Mouse (Mus musculus) intestine, embryonic 16.5 days (tissue): ENCODE data around the gene Gm20379. TPM values are rescaled to one million over a fixed set of nuclear protein-coding genes. Genes with fewer than 3 reads are reported as not detected.

Experiments
- ATAC-seq: fragments of 200-750 bp; cut with Nextera tagmentation; 2 replicates; pipeline ENCODE4 v1.8.0; 2017; ENCODE audit warnings: moderate TSS enrichment, moderate library complexity
- H3K27ac ChIP-seq: fragments of 300-500 bp; sonication (generic); 2 replicates; pipeline ENCODE4 v1.5.1; 2014; ENCODE audit warnings: mild to moderate bottlenecking, low read length
- H3K27me3 ChIP-seq: fragments of 300-500 bp; sonication (generic); replicated peaks from 2 replicates; pipeline ENCODE4 v1.6.1; 2014; ENCODE audit warnings: low read length, control low read depth, mixed read lengths; ENCODE audit not compliant: control insufficient read depth, insufficient read depth
- H3K36me3 ChIP-seq: fragments of 300-500 bp; sonication (generic); 2 replicates; pipeline ENCODE4 v1.6.1; 2014; ENCODE audit warnings: low read length, control low read depth; ENCODE audit not compliant: control insufficient read depth, insufficient read depth
- H3K4me1 ChIP-seq: fragments of 300-500 bp; sonication (generic); 2 replicates; pipeline ENCODE4 v1.6.1; 2014; ENCODE audit warnings: low read length, control low read depth, mixed read lengths; ENCODE audit not compliant: control insufficient read depth, insufficient read depth
- H3K4me2 ChIP-seq: fragments of 300-500 bp; sonication (generic); 2 replicates; pipeline ENCODE4 v1.6.1; 2014; ENCODE audit warnings: low read depth, low read length, control low read depth
- H3K4me3 ChIP-seq: fragments of 300-500 bp; sonication (generic); 2 replicates; pipeline ENCODE4 v1.5.1; 2014; ENCODE audit warnings: mild to moderate bottlenecking, low read length
- H3K9ac ChIP-seq: fragments of 300-500 bp; sonication (generic); 2 replicates; pipeline ENCODE4 v1.6.1; 2014; ENCODE audit warnings: low read depth, low read length
- H3K9me3 ChIP-seq: fragments of 300-500 bp; sonication (generic); 2 replicates; pipeline ENCODE4 v1.6.1; 2016; ENCODE audit warnings: low read length, control low read depth; ENCODE audit not compliant: control insufficient read depth
- WGBS: fragments of 180-500 bp; shearing (Covaris S2); extraction: QIAGEN DNeasy Blood & Tissue Kit; methylation state at CpG from one replicate; pipeline ENCODE4 v1.1.7; 2014; 5-methylcytosine and 5-hydroxymethylcytosine counted together
- polyA plus RNA-seq: library from polyadenylated mRNA; unstranded; fragments of >200 nt; fragmentation: Nextera tagmentation; extraction: Ambion mirVana; gene quantifications from 2 replicates; pipeline ENCODE4 v1.2.1, GENCODE M21; 2015

Gm20379 gene
- polyA plus RNA-seq = 0.40 and 0.65 TPM in 2 replicates

- H3K27me3 ChIP-seq = no peaks in the 10 kb centered on the region
- no peaks in the 10 kb centered on the region for H3K9me3 ChIP-seq
- WGBS = 95% methylated on average over 11 of the region's 11 CpGs
- no peak within 1 kb of the TSS for H3K27ac ChIP-seq
- H3K4me2 ChIP-seq = no peak within 1 kb of the TSS
- H3K4me3 ChIP-seq = no peak within 1 kb of the TSS
- ATAC-seq = no peak
- no peak within 1 kb of the TSS for H3K9ac ChIP-seq
- H3K36me3 ChIP-seq = peaks cover 3% of the 10 kb centered on the region
- no peaks in the 10 kb centered on the region for H3K4me1 ChIP-seq
These were observed at the start of gene Gm20379 for GRCm38 (mm10) chr13:92305680-92306079. Gene Gm20379, plus strand, starts transcription at chr13:92305980.

GRCm38 (mm10) chr13:92261329-92261728 is 44.5 kb upstream of the Gm20379 start:
- H3K9me3 ChIP-seq = no peaks in the 10 kb centered on the region
- 0 out of 2 replicates have a peak, but pooled peaks cover 7% of the 10 kb centered on the region for H3K36me3 ChIP-seq
- no peak overlapping the region for H3K4me3 ChIP-seq
- no peaks in the 10 kb centered on the region for H3K27me3 ChIP-seq
- no peak overlapping the region for H3K4me2 ChIP-seq
- no peak overlapping the region for H3K27ac ChIP-seq
- H3K9ac ChIP-seq = no peak overlapping the region
- 80% methylated on average over 5 of the region's 5 CpGs for WGBS
- no peaks in the 10 kb centered on the region for H3K4me1 ChIP-seq
- ATAC-seq = no peak

- no peak overlapping the region for H3K27ac ChIP-seq
- H3K27me3 ChIP-seq = no peaks in the 10 kb centered on the region
- 0 out of 2 replicates have a peak, but pooled peaks cover 7% of the 10 kb centered on the region for H3K36me3 ChIP-seq
- WGBS = 89% methylated on average over 6 of the region's 6 CpGs
- no peak overlapping the region for H3K9ac ChIP-seq
- no peak overlapping the region for H3K4me2 ChIP-seq
- H3K4me3 ChIP-seq = no peak overlapping the region
- H3K4me1 ChIP-seq = no peaks in the 10 kb centered on the region
- ATAC-seq = no peak
- no peaks in the 10 kb centered on the region for H3K9me3 ChIP-seq
These were observed 42.2 kb upstream of the Gm20379 start for GRCm38 (mm10) chr13:92263566-92263965.

- 84% methylated on average over 3 of the region's 3 CpGs for WGBS
- no peaks in the 10 kb centered on the region for H3K27me3 ChIP-seq
These were observed 38.7 kb upstream of the Gm20379 start for GRCm38 (mm10) chr13:92267076-92267475.

GRCm38 (mm10) chr13:92274274-92275198 is 31.2 kb upstream of the Gm20379 start:
- 51% methylated on average over 14 of the region's 14 CpGs for WGBS
- Histone ChIP-seq H3K9ac (no peak overlapping the region), H3K4me3 (no peak overlapping the region), H3K27me3 (no peaks in the 10 kb centered on the region), H3K36me3 (no peaks in the 10 kb centered on the region), H3K4me1 (peaks cover 5% of the 10 kb centered on the region; the same call in 1 of the 2 replicates), H3K4me2 (no peak overlapping the region), H3K9me3 (no peaks in the 10 kb centered on the region), H3K27ac (no peak overlapping the region)
- ATAC-seq = peak; percentile 65

More at GRCm38 (mm10) chr13:92267076-92267475, 38.7 kb upstream of the Gm20379 start:
- H3K36me3 ChIP-seq = 0 out of 2 replicates have a peak, but pooled peaks cover 2% of the 10 kb centered on the region
- H3K4me1 ChIP-seq = no peaks in the 10 kb centered on the region
- no peak overlapping the region for H3K27ac ChIP-seq
- no peak overlapping the region for H3K9ac ChIP-seq
- H3K4me3 ChIP-seq = no peak overlapping the region
- no peaks in the 10 kb centered on the region for H3K9me3 ChIP-seq
- ATAC-seq = no peak
- no peak overlapping the region for H3K4me2 ChIP-seq

- no peak overlapping the region for H3K9ac ChIP-seq
- peaks cover 5% of the 10 kb centered on the region; the same call in 1 of the 2 replicates for H3K4me1 ChIP-seq
- no peak for ATAC-seq
- H3K27ac ChIP-seq = no peak overlapping the region
- WGBS = 91% methylated on average over 9 of the region's 9 CpGs
- no peaks in the 10 kb centered on the region for H3K9me3 ChIP-seq
- no peak overlapping the region for H3K4me3 ChIP-seq
- H3K27me3 ChIP-seq = no peaks in the 10 kb centered on the region
- H3K4me2 ChIP-seq = no peak overlapping the region
- no peaks in the 10 kb centered on the region for H3K36me3 ChIP-seq
These were observed 30.5 kb upstream of the Gm20379 start for GRCm38 (mm10) chr13:92275292-92275691.

GRCm38 (mm10) chr13:92277027-92277426 is 28.8 kb upstream of the Gm20379 start:
- Histone ChIP-seq H3K4me3 (no peak overlapping the region), H3K36me3 (no peaks in the 10 kb centered on the region), H3K4me1 (peaks cover 5% of the 10 kb centered on the region; the same call in 1 of the 2 replicates), H3K27me3 (no peaks in the 10 kb centered on the region), H3K27ac (no peak overlapping the region), H3K4me2 (no peak overlapping the region), H3K9me3 (no peaks in the 10 kb centered on the region), H3K9ac (no peak overlapping the region)
- 86% methylated on average over 2 of the region's 2 CpGs for WGBS
- no peak for ATAC-seq

GRCm38 (mm10) chr13:92291605-92292004 is 14.2 kb upstream of the Gm20379 start:
- Histone ChIP-seq H3K9ac (no peak overlapping the region), H3K9me3 (no peaks in the 10 kb centered on the region), H3K4me1 (no peaks in the 10 kb centered on the region), H3K36me3 (no peaks in the 10 kb centered on the region), H3K4me2 (no peak overlapping the region), H3K27me3 (no peaks in the 10 kb centered on the region), H3K4me3 (no peak overlapping the region), H3K27ac (no peak overlapping the region)
- 55% methylated on average over 4 of the region's 4 CpGs for WGBS
- no peak for ATAC-seq

GRCm38 (mm10) chr13:92293883-92294282 is 11.9 kb upstream of the Gm20379 start:
- no peak for ATAC-seq
- no peak overlapping the region for H3K27ac ChIP-seq
- H3K9ac ChIP-seq = no peak overlapping the region
- H3K9me3 ChIP-seq = no peaks in the 10 kb centered on the region
- H3K27me3 ChIP-seq = no peaks in the 10 kb centered on the region
- no peak overlapping the region for H3K4me2 ChIP-seq
- no peak overlapping the region for H3K4me3 ChIP-seq
- WGBS = 73% methylated on average over 5 of the region's 5 CpGs
- no peaks in the 10 kb centered on the region for H3K4me1 ChIP-seq
- no peaks in the 10 kb centered on the region for H3K36me3 ChIP-seq
